In genomic region chr19:16366465-16367063, GRCm38 (mm10) we compare ENCODE assay signal across 16 mouse cellular contexts.
DNase-seq lines count a peak whose midpoint lies in the region; ATAC-seq and TF ChIP-seq lines count a peak whose summit lies in the region.
"Had no signal": no experiment of that assay in that cellular context is flagged by ENCODE, and none has a peak within 500 bp of the region (broad histone marks: within the 10 kb centered on the region; RNA-seq: fewer than 3 reads in every experiment).

No protein-coding gene starts in this region.

- H3K36me3 ChIP-seq in embryonic facial prominence, embryonic 12.5 days, result 0 out of 2 replicates have a peak, but pooled peaks cover 3% of the 10 kb centered on the region
- peaks cover 7% of the 10 kb centered on the region for H3K36me3 ChIP-seq in embryonic facial prominence, embryonic 10.5 days (replicated peaks)
- H3K36me3 ChIP-seq in intestine, embryonic 15.5 days, result no peaks in the 10 kb centered on the region
- peaks cover 6% of the 10 kb centered on the region; the same call in 1 of the 2 replicates for H3K36me3 ChIP-seq in intestine, postnatal 0 days (ENCODE audit: control insufficient read depth, insufficient read depth)
- no peaks in the 10 kb centered on the region for H3K36me3 ChIP-seq in midbrain, embryonic 15.5 days (replicated peaks)
- H3K36me3 ChIP-seq in midbrain, embryonic 14.5 days (ENCODE audit: control insufficient read depth, insufficient read depth, low read length), result peaks cover 4% of the 10 kb centered on the region; the same call in 1 of the 2 replicates

- no peak overlapping the region for H3K4me3 ChIP-seq in embryonic facial prominence, embryonic 12.5 days
- H3K4me3 ChIP-seq in embryonic facial prominence, embryonic 10.5 days, result no peak overlapping the region
- H3K4me3 ChIP-seq in intestine, embryonic 15.5 days (replicated peaks), result no peak overlapping the region
- no peak overlapping the region for H3K4me3 ChIP-seq in intestine, postnatal 0 days (ENCODE audit: low read depth, low read length)
- H3K4me3 ChIP-seq in midbrain, embryonic 15.5 days, result no peak overlapping the region
- H3K4me3 ChIP-seq in midbrain, embryonic 14.5 days (replicated peaks; ENCODE audit: low read depth, low read length), result no peak overlapping the region
- H3K4me3 ChIP-seq: forebrain, embryonic 10.5 days; heart, adult 2 months; left cerebral cortex, adult 2 months; neural tube, embryonic 12.5 days had no signal

- peak overlapping the region; percentile 46; the same call in 1 of the 2 replicates for H3K27ac ChIP-seq in embryonic facial prominence, embryonic 12.5 days
- H3K27ac ChIP-seq in embryonic facial prominence, embryonic 10.5 days (replicated peaks), result no peak overlapping the region
- H3K27ac ChIP-seq in intestine, embryonic 15.5 days, result no peak overlapping the region
- no peak overlapping the region for H3K27ac ChIP-seq in intestine, postnatal 0 days (ENCODE audit: low read depth, low read length)
- peak overlapping the region; percentile 23; the same call in 1 of the 2 replicates for H3K27ac ChIP-seq in midbrain, embryonic 15.5 days
- H3K27ac ChIP-seq in midbrain, embryonic 14.5 days (replicated peaks; ENCODE audit: low read depth, low read length), result no peak overlapping the region
- H3K27ac ChIP-seq: heart, adult 2 months; left cerebral cortex, adult 2 months; liver, embryonic 14.5 days; neural tube, embryonic 12.5 days had no signal

- H3K9ac ChIP-seq in embryonic facial prominence, embryonic 12.5 days, result no peak overlapping the region
- H3K9ac ChIP-seq in intestine, embryonic 15.5 days, result no peak overlapping the region
- H3K9ac ChIP-seq in intestine, postnatal 0 days (ENCODE audit: low read depth, low read length), result no peak overlapping the region
- no peak overlapping the region for H3K9ac ChIP-seq in midbrain, embryonic 15.5 days
- no peak overlapping the region for H3K9ac ChIP-seq in midbrain, embryonic 14.5 days (replicated peaks; ENCODE audit: low read length)
- H3K9ac ChIP-seq: liver, embryonic 14.5 days; neural tube, embryonic 12.5 days had no signal

- peaks cover 24% of the 10 kb centered on the region for H3K4me1 ChIP-seq in embryonic facial prominence, embryonic 12.5 days
- peaks cover 20% of the 10 kb centered on the region for H3K4me1 ChIP-seq in embryonic facial prominence, embryonic 10.5 days
- peaks cover 8% of the 10 kb centered on the region for H3K4me1 ChIP-seq in intestine, embryonic 15.5 days (replicated peaks)
- no peaks in the 10 kb centered on the region for H3K4me1 ChIP-seq in intestine, postnatal 0 days (replicated peaks; ENCODE audit: control insufficient read depth, insufficient read depth, low read length)
- H3K4me1 ChIP-seq in midbrain, embryonic 15.5 days, result peaks cover 17% of the 10 kb centered on the region
- H3K4me1 ChIP-seq in midbrain, embryonic 14.5 days (ENCODE audit: control insufficient read depth, insufficient read depth, low read length), result 0 out of 2 replicates have a peak, but pooled peaks cover 11% of the 10 kb centered on the region

- ATAC-seq in embryonic facial prominence, embryonic 12.5 days (ENCODE audit: insufficient number of reproducible peaks, insufficient read depth, low FRiP score, low TSS enrichment), result no peak
- ATAC-seq in intestine, embryonic 15.5 days, result 0 out of 2 replicates have a peak, but pooled peaks have one; percentile 15
- ATAC-seq in intestine, postnatal 0 days, result no peak
- ATAC-seq in midbrain, embryonic 15.5 days (replicated peaks), result 0 out of 2 replicates have a peak, but pooled peaks have one; percentile 34
- no peak for ATAC-seq in midbrain, embryonic 14.5 days (ENCODE audit: low FRiP score, low TSS enrichment)
- peak; percentile 2; the same call in 1 of the 2 replicates for ATAC-seq in megakaryocyte-erythroid progenitor cell, adult 5-6 weeks (replicated peaks; ENCODE audit: low FRiP score, low TSS enrichment, poor library complexity, severe bottlenecking)

- WGBS in embryonic facial prominence, embryonic 12.5 days, result 62% methylated on average over 7 of the region's 7 CpGs
- 82% methylated on average over 7 of the region's 7 CpGs for WGBS in embryonic facial prominence, embryonic 10.5 days
- WGBS in intestine, embryonic 15.5 days, result 63% methylated on average over 7 of the region's 7 CpGs
- WGBS in intestine, postnatal 0 days, result 69% methylated on average over 7 of the region's 7 CpGs
- 77% methylated on average over 7 of the region's 7 CpGs for WGBS in midbrain, embryonic 15.5 days
- WGBS in midbrain, embryonic 14.5 days, result 82% methylated on average over 7 of the region's 7 CpGs

- no peak for DNase-seq in embryonic facial prominence, embryonic 10.5 days (ENCODE audit: low spot score)
- no peak for DNase-seq in midbrain, embryonic 14.5 days
- no peak for DNase-seq in retina, embryonic 14.5 days (ENCODE audit: low spot score)
- DNase-seq: adrenal gland, postnatal 14 days; cerebellum, adult 9-11 months; heart, adult 2 months; kidney, adult 8-10 months had no signal

- no peaks in the 10 kb centered on the region for H3K9me3 ChIP-seq in embryonic facial prominence, embryonic 12.5 days
- no peaks in the 10 kb centered on the region for H3K9me3 ChIP-seq in embryonic facial prominence, embryonic 10.5 days
- H3K9me3 ChIP-seq in intestine, embryonic 15.5 days, result no peaks in the 10 kb centered on the region
- H3K9me3 ChIP-seq in intestine, postnatal 0 days (ENCODE audit: control insufficient read depth), result no peaks in the 10 kb centered on the region
- H3K9me3 ChIP-seq in midbrain, embryonic 15.5 days, result no peaks in the 10 kb centered on the region
- no peaks in the 10 kb centered on the region for H3K9me3 ChIP-seq in midbrain, embryonic 14.5 days (ENCODE audit: control insufficient read depth, low read length)
- H3K9me3 ChIP-seq: forebrain, embryonic 10.5 days had no signal

- no peak overlapping the region for H3K4me2 ChIP-seq in embryonic facial prominence, embryonic 12.5 days (replicated peaks)
- H3K4me2 ChIP-seq in intestine, embryonic 15.5 days (replicated peaks), result no peak overlapping the region
- H3K4me2 ChIP-seq in intestine, postnatal 0 days (replicated peaks; ENCODE audit: low read depth), result no peak overlapping the region
- no peak overlapping the region for H3K4me2 ChIP-seq in midbrain, embryonic 15.5 days
- no peak overlapping the region for H3K4me2 ChIP-seq in midbrain, embryonic 14.5 days (ENCODE audit: low read length)
- H3K4me2 ChIP-seq: neural tube, embryonic 12.5 days had no signal

- H3K27me3 ChIP-seq in embryonic facial prominence, embryonic 12.5 days, result no peaks in the 10 kb centered on the region
- H3K27me3 ChIP-seq in embryonic facial prominence, embryonic 10.5 days (replicated peaks; ENCODE audit: low read depth, poor library complexity, severe bottlenecking), result no peaks in the 10 kb centered on the region
- no peaks in the 10 kb centered on the region for H3K27me3 ChIP-seq in intestine, embryonic 15.5 days (replicated peaks)
- no peaks in the 10 kb centered on the region for H3K27me3 ChIP-seq in intestine, postnatal 0 days (replicated peaks; ENCODE audit: control insufficient read depth, insufficient read depth, low read length)
- no peaks in the 10 kb centered on the region for H3K27me3 ChIP-seq in midbrain, embryonic 15.5 days (replicated peaks)
- no peaks in the 10 kb centered on the region for H3K27me3 ChIP-seq in midbrain, embryonic 14.5 days (ENCODE audit: control insufficient read depth, insufficient read depth, low read length)
- H3K27me3 ChIP-seq: neural tube, embryonic 12.5 days had no signal

- TF ChIP-seq CTCF in intestine, postnatal 0 days (IDR thresholded peaks at IDR 0.05; ENCODE audit: low read depth), result no peak

Comparison
In these comparisons a context has a peak if more than half of its experiments do, and no peak if none do; other contexts are left out.
1. ATAC-seq: peak in intestine, embryonic 15.5 days (single experiment), midbrain, embryonic 15.5 days (single experiment) and megakaryocyte-erythroid progenitor cell, adult 5-6 weeks (single experiment); none in embryonic facial prominence, embryonic 12.5 days (single experiment), intestine, postnatal 0 days (single experiment) and midbrain, embryonic 14.5 days (single experiment).
2. H3K27ac ChIP-seq: peak in embryonic facial prominence, embryonic 12.5 days (single experiment) and midbrain, embryonic 15.5 days (single experiment); none in embryonic facial prominence, embryonic 10.5 days (single experiment), intestine, embryonic 15.5 days (single experiment), intestine, postnatal 0 days (single experiment) and midbrain, embryonic 14.5 days (single experiment).